Mouse (Mus musculus): ENCODE data around the gene 1700025G04Rik.

The 1700025G04Rik gene

GRCm38 (mm10) chr1:151995948-151996697 is 93.8 kb downstream of the 1700025G04Rik start:
- no peak for DNase-seq (ENCODE audit: low read depth, low spot score)

DNA sequence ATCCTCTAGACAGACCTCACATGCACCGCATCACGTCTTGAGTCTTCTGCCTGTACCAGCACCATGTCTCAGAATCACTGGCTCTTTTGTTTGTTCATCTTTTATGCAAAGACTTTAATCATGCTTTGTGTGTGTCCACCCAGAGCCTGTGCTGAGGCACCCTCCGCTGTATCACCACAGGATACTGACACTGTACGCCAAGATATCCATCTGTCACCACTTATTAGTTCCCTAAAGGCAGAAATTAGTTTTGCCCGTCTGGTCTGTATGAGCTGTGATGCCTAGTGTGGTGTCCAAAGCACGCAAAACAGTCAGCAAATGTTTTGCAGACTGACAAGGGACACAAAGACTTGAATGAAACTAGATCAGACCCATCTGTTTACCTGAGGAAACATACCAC is 95.7 kb downstream of the 1700025G04Rik start:
- no peak for DNase-seq (ENCODE audit: low read depth, low spot score)

- no peak for DNase-seq (ENCODE audit: low read depth, low spot score)
Measured at GRCm38 (mm10) chr1:151991505-151991904, 98.4 kb downstream of the 1700025G04Rik start.

GRCm38 (mm10) chr1:151990615-151991014 is 99.3 kb downstream of the 1700025G04Rik start:
- DNase-seq (ENCODE audit: low read depth, low spot score): no peak

DNA sequence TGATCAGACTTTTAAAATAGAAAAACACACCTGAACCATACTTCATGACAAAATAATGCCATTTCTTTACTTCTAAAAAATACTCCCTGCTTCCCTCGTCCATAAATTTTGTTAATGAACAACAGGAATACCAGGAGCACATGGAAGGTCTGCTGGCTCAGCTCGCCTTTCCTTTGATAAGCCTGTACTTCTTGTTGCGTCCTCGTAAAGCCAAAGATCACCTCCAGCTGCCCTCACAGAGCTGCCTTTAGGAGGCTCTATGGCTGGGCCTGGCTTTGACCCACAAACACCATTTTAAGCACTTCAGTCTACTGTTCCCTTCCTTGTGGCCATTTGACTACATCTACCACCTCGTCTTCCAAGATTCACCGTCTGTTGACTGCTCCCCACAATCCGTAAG is 101.2 kb downstream of the 1700025G04Rik start:
- DNase-seq (ENCODE audit: low read depth, low spot score): no peak

GRCm38 (mm10) chr1:151988066-151988465 is 101.9 kb downstream of the 1700025G04Rik start:
- no peak for DNase-seq (ENCODE audit: low read depth, low spot score)

GRCm38 (mm10) chr1:151986024-151986778 is 103.7 kb downstream of the 1700025G04Rik start:
- DNase-seq (ENCODE audit: low read depth, low spot score): no peak

GRCm38 (mm10) chr1:151985056-151985455 is 104.9 kb downstream of the 1700025G04Rik start:
- no peak for DNase-seq (ENCODE audit: low read depth, low spot score)

GRCm38 (mm10) chr1:151983991-151984390 is 105.9 kb downstream of the 1700025G04Rik start:
- DNase-seq (ENCODE audit: low read depth, low spot score): no peak

DNA sequence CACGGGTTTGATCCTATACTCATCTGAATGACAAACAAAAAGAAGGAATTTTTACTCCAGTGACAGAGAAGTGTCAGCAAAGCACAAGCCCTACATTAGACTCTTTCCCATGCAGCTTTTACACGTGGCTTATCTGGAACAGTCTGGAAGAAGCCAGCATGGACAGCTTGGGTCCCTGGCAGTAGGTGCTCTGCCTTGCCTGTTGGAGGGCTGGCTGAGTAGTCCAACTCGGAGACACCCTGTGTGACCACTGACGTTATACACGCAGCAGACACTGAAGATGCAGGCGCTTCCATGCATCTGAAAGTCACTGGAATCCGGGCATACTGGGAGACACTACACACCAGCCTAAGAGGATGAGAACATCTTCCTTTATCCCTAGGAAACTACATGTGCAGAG is 109.4 kb downstream of the 1700025G04Rik start:
- no peak for DNase-seq (ENCODE audit: low read depth, low spot score)

- DNase-seq (ENCODE audit: low read depth, low spot score): no peak
Measured at GRCm38 (mm10) chr1:151979803-151980456, 110.0 kb downstream of the 1700025G04Rik start.

DNA sequence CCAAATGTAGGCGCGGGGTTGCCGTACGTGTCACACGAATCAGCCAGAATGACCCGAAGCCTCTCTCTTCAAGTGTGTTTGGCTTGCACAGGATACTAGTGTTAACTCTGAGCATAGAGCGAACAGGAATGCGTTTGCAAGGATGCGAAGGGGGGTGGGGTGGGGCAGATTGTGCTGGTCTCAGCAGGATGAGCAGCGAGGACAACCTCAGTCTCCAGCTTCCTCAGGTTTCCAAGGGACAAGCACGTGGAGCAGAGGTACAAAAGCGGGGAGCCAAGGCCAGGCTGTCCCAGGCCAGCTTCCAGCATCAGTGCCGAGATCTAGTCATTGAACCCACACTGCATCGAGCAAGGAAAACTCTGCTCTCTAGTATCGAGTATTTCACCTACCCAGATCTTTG is 111.2 kb downstream of the 1700025G04Rik start:
- no peak for DNase-seq (ENCODE audit: low read depth, low spot score)

- no peak for DNase-seq (ENCODE audit: low read depth, low spot score)
Measured at GRCm38 (mm10) chr1:151977596-151977995, 112.3 kb downstream of the 1700025G04Rik start.

GRCm38 (mm10) chr1:151976850-151977249 is 113.1 kb downstream of the 1700025G04Rik start:
- no peak for DNase-seq (ENCODE audit: low read depth, low spot score)

- no peak for DNase-seq (ENCODE audit: low read depth, low spot score)
Measured at GRCm38 (mm10) chr1:151975418-151976379, 114.2 kb downstream of the 1700025G04Rik start.

GRCm38 (mm10) chr1:151974887-151975286 is 115.0 kb downstream of the 1700025G04Rik start:
- DNase-seq (ENCODE audit: low read depth, low spot score): no peak

DNA sequence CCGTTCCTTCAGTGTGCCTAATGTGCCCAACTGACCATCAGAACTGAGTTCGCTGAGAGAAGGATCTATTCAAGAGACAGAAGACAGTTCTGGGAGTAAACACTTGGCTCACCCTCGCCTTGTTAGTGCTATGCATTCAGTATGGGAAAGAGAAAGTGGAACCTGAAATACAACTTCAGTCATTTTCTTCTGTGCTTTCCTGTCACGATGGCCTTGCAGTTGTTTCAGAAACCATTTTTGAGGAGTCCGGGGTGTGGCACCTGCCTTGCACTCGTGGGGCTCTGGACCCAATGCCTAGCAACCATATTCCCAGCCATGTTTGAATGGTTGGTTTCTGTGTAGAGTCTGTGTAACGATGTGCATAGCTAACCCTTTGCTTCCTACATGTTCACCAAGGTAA is 115.5 kb downstream of the 1700025G04Rik start:
- DNase-seq (ENCODE audit: low read depth, low spot score): no peak

DNA sequence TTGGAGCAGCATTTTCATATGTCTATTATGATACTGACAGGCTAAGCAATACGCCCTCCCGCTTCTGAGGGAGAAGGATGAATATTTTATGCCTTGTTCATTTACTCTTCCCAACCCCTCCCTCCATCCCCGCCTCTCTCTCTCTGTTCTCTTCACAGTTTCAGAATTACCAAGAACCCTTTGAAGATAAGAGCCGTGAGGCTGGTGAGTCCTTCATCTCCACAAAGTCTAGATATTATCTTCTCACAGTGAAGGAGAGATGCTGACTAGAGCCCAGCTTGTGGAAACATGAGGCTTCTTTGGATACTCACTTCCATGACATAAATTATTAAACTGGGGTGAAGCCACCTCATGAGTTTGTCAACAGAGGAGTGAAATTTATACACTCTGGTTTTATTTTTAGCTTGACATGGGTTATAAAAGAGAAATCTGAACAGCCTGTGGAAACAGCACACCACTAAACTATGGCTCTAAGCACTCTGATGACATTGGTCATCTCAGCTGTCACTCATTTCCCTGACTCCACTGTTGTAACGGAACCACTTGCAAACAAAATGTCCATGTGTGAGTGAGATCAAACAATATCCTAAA is 116.7 kb downstream of the 1700025G04Rik start:
- DNase-seq (ENCODE audit: low read depth, low spot score): no peak

DNA sequence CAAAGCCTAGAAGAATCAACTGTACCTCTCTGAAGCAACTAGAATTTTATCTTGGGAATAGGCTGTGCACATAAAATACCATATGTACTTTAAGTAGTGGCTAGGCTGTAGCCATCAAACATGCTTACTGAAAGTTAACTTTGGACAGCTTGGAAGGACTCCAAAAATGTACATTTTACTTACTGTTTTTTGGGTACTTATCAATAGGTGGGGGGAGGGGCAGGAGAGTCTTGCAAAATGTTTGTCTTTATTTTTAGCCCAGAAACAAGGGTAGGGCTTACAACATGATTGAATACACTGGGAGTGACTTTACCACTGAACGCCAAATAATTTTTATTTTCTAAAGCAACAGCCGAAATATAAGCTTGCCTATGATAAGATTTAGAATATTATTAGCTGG is 118.3 kb downstream of the 1700025G04Rik start:
- DNase-seq (ENCODE audit: low read depth, low spot score): no peak

GRCm38 (mm10) chr1:151968126-151968525 is 121.8 kb downstream of the 1700025G04Rik start:
- DNase-seq (ENCODE audit: low read depth, low spot score): no peak

GRCm38 (mm10) chr1:151964811-151965210 is 125.1 kb downstream of the 1700025G04Rik start:
- no peak for DNase-seq (ENCODE audit: low read depth, low spot score)
